Mouse (Mus musculus) G1E-ER4 (cell line): ENCODE data around the gene Rhobtb3. TPM values are rescaled to one million over a fixed set of nuclear protein-coding genes. Genes with fewer than 3 reads are reported as not detected.

Experiments used
- GATA1 ChIP-seq: IDR thresholded peaks from one replicate; pipeline ENCODE4 v1.8.0; 2012; ENCODE audit warnings: low read length, inconsistent platforms
- polyA plus RNA-seq: library from polyadenylated mRNA; stranded (reverse); fragments of >175 nt; gene quantifications from 2 replicates; pipeline ENCODE4 v1.2.3, GENCODE M21; 2012

Gene Rhobtb3
- polyA plus RNA-seq, 1 experiment = 15.1 TPM

GRCm38 (mm10) chr13:75838506-75838905 lies 105.2 kb downstream of the Rhobtb3 start:
- TF ChIP-seq GATA1 = no peak

GRCm38 (mm10) chr13:75835461-75835860 lies 108.3 kb downstream of the Rhobtb3 start:
- no peak for TF ChIP-seq GATA1

- TF ChIP-seq GATA1 = no peak
Measured at GRCm38 (mm10) chr13:75833499-75833898, 110.2 kb downstream of the Rhobtb3 start.

GRCm38 (mm10) chr13:75832697-75833096 lies 111.0 kb downstream of the Rhobtb3 start:
- TF ChIP-seq GATA1 = no peak

GRCm38 (mm10) chr13:75831710-75832109 lies 112.0 kb downstream of the Rhobtb3 start:
- no peak for TF ChIP-seq GATA1

- no peak for TF ChIP-seq GATA1
Measured at GRCm38 (mm10) chr13:75830708-75831107, 113.0 kb downstream of the Rhobtb3 start.

GRCm38 (mm10) chr13:75825388-75825787 lies 118.3 kb downstream of the Rhobtb3 start:
- TF ChIP-seq GATA1 = no peak

GRCm38 (mm10) chr13:75824611-75825319 lies 119.0 kb downstream of the Rhobtb3 start:
- no peak for TF ChIP-seq GATA1

GRCm38 (mm10) chr13:75823201-75823600 lies 120.5 kb downstream of the Rhobtb3 start:
- no peak for TF ChIP-seq GATA1

- TF ChIP-seq GATA1 = no peak
Measured at GRCm38 (mm10) chr13:75819898-75820297, 123.8 kb downstream of the Rhobtb3 start.

Other genes with a start within 250 kb of the Rhobtb3 start
- gene Ell2, start 237.2 kb downstream of the Rhobtb3 start, polyA plus RNA-seq = 49.5 and 61.5 TPM in 2 replicates
- gene Glrx, start 104.1 kb downstream of the Rhobtb3 start, polyA plus RNA-seq = 1.3 and 2.4 TPM in 2 replicates
- gene Spata9, start 23.2 kb upstream of the Rhobtb3 start, polyA plus RNA-seq = not detected in 2 replicates
- 2.4 and 2.7 TPM in 2 replicates for gene Rfesd, start 74.8 kb upstream of the Rhobtb3 start, polyA plus RNA-seq
- gene Gpr150, start 113.1 kb upstream of the Rhobtb3 start, polyA plus RNA-seq = not detected in 2 replicates
- gene Arsk, start 154.7 kb upstream of the Rhobtb3 start, polyA plus RNA-seq = 0.69 and 1.1 TPM in 2 replicates
- 0.61 and 0.68 TPM in 2 replicates for gene Ttc37, start 154.8 kb upstream of the Rhobtb3 start, polyA plus RNA-seq